Mouse (Mus musculus): ENCODE results near the gene Apex1. TPM values are rescaled to one million over a fixed set of nuclear protein-coding genes. Genes with fewer than 3 reads are reported as not detected.
"Not testable (repeated sequence)": the region's sequence is repeated elsewhere in the genome, so short reads cannot be mapped to it uniquely, and the experiment has no call there.

Gene Apex1
- polyA plus RNA-seq, 1 experiment from 2014 or later = 279 TPM

DNA sequence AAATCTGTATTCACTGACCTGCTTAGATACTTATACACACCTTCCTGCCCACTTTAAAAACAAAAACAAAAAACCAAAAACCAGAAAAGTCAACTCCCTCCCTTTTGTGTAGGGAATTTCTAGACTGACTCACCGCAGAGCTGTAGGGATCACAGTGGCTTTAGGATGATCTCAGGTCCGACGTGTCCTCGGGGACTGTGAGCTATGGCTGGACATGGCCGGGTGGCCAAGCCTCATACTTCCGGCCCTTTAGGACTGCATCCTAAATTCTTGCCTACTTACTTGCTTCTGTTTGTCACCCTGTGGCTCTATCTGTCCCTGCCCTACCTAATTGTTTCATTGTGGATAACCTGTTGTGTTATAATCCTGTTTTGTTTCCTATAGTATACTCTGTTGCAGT is 32.0 kb downstream of the Apex1 start:
- H3K27ac ChIP-seq; H3K27me3 ChIP-seq; H3K36me3 ChIP-seq; H3K9me3 ChIP-seq; H3K4me3 ChIP-seq (replicated peaks); H3K9ac ChIP-seq (replicated peaks); H3K4me1 ChIP-seq (replicated peaks); H3K4me2 ChIP-seq (replicated peaks); ATAC-seq: not testable (repeated sequence)
- WGBS = 78% methylated on average over 6 of the region's 6 CpGs

DNA sequence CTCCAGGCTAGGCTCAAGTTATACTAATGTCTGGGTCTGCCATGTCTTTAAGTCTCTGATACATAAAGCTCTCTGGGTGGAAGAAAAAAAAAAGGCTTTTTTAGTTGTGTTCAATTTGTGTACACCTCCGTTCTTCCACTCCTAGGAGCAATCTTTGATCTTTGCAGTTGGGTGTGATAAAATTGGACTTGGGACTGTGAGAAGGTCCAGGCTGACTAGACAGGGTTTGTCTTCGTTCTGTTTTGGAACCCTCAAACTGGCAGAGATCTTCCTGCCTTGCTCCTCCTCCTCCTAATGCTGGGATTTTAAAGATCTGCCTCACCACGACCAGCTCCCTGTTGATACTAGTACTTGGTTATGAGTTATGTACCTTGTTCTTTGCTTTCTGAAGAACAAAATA is 32.4 kb downstream of the Apex1 start:
- not testable (repeated sequence) for H3K4me3 ChIP-seq (replicated peaks); H3K4me2 ChIP-seq (replicated peaks); H3K9me3 ChIP-seq; H3K9ac ChIP-seq (replicated peaks); H3K27ac ChIP-seq; ATAC-seq; H3K36me3 ChIP-seq; H3K4me1 ChIP-seq (replicated peaks); H3K27me3 ChIP-seq
- 74% methylated on average over 3 of the region's 3 CpGs for WGBS

DNA sequence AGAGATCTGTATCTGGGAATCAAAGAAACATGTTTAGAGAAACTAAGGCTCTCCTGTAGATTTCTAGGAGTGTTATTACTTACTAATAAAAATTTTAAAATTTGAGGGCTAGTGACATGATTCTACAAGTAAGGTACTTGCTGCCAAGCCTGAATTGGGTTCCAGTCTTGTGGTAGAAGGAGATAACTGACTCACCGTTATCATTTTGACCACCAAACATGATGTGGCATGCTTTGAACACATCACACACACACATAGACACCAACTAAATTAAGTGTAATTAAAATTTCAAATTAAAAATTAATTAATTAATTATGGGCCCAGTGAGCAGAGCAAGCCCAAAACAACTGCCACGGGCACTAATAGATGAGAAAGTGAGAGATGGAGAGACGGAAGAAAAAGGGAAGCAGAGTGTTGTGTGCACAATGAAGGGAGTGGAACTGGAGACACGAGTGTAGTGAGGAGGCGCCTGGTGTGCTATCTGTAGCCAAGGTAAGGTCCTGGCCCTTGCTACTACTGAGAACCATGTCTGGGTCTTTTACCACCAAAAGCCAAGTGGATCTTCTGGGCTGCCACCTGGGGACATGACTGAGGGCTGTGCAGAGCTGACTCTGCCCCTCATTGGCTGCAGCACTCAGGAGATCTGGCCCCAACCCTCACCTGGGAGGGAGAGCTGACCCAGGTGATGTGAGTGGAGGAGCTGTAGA is 33.7 kb downstream of the Apex1 start:
- not testable (repeated sequence) for H3K27me3 ChIP-seq; H3K4me2 ChIP-seq (replicated peaks); H3K9ac ChIP-seq (replicated peaks); H3K4me1 ChIP-seq (replicated peaks); H3K27ac ChIP-seq; ATAC-seq; H3K36me3 ChIP-seq; H3K9me3 ChIP-seq; H3K4me3 ChIP-seq (replicated peaks)
- WGBS = 88% methylated on average over 5 of the region's 5 CpGs

DNA sequence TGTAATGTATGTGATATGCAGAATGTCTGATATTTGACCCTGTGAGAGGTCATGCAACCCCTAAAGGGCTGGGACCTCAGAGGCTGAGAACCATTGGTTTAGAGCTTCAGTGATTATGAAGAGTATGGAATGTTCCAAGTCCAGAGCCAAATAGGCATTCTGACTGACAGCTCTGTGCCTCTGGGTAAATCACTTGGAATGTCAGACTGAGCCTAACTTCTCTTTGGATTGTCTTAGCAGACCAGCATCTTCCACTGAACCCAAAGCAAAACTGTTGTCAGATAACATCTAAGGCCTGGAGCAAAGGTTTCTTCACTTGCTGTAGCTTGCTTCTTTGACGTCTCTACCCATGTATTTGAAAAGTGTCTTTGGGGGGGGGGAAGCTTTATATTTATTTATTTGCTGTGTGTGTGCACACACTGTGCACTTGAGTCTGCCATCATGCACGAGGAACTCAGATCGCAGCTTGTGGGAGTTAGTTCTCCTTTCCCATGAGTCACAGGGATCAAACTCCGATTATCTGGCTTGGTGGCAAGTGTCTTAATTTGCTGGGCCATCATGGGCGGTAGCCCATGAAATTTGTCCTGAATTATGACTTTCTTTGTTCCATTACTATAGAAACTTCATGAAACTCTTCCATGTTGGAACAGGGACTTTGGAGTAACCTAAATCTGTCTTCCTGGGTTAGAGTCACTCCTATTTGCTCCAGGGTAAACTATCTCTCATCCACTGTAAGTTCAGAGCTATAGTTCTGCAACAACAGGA is 43.6 kb downstream of the Apex1 start:
- WGBS = 71% methylated on average over 5 of the region's 5 CpGs

DNA sequence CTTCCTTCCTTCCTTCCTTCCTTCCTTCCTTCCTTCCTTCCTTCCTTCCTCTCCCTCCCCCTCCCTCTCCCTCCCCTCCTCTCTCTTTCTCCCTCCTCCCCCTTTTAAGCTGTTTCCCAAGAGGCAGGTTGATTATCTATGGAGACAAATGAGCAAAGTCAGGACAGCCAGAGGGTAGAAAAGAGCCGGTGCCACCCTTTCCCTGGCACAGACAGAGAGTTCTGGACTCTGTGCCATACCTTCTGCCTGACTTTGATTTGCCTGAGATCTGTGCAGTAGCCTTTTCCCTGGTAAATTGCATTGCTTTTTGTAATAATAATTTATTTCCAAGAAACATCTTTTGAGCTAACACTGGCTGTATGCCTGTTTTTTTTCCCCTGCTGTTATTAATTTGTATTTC is 44.3 kb downstream of the Apex1 start:
- Histone ChIP-seq H3K4me1 (replicated peaks) (peaks cover 10% of the 10 kb centered on the region; the same call in 1 of the 2 replicates), H3K9ac (replicated peaks) (no peak overlapping the region), H3K9me3 (no peaks in the 10 kb centered on the region), H3K4me2 (replicated peaks) (peak overlapping the region; percentile 26; the same call in 1 of the 2 replicates), H3K27ac (no peak overlapping the region), H3K27me3 (no peaks in the 10 kb centered on the region), H3K36me3 (no peaks in the 10 kb centered on the region), H3K4me3 (replicated peaks) (no peak overlapping the region)
- 0% methylated on average over 1 of the region's 1 CpGs for WGBS
- no peak for ATAC-seq

More for the DNA sequence above, 43.6 kb downstream of the Apex1 start:
- H3K27ac ChIP-seq = no peak overlapping the region
- no peak overlapping the region for H3K4me3 ChIP-seq (replicated peaks)
- H3K4me2 ChIP-seq (replicated peaks) = no peak overlapping the region
- H3K9ac ChIP-seq (replicated peaks) = no peak overlapping the region
- H3K4me1 ChIP-seq (replicated peaks) = peaks cover 10% of the 10 kb centered on the region; the same call in 1 of the 2 replicates
- no peaks in the 10 kb centered on the region for H3K36me3 ChIP-seq
- H3K9me3 ChIP-seq = no peaks in the 10 kb centered on the region
- no peaks in the 10 kb centered on the region for H3K27me3 ChIP-seq
- no peak for ATAC-seq

DNA sequence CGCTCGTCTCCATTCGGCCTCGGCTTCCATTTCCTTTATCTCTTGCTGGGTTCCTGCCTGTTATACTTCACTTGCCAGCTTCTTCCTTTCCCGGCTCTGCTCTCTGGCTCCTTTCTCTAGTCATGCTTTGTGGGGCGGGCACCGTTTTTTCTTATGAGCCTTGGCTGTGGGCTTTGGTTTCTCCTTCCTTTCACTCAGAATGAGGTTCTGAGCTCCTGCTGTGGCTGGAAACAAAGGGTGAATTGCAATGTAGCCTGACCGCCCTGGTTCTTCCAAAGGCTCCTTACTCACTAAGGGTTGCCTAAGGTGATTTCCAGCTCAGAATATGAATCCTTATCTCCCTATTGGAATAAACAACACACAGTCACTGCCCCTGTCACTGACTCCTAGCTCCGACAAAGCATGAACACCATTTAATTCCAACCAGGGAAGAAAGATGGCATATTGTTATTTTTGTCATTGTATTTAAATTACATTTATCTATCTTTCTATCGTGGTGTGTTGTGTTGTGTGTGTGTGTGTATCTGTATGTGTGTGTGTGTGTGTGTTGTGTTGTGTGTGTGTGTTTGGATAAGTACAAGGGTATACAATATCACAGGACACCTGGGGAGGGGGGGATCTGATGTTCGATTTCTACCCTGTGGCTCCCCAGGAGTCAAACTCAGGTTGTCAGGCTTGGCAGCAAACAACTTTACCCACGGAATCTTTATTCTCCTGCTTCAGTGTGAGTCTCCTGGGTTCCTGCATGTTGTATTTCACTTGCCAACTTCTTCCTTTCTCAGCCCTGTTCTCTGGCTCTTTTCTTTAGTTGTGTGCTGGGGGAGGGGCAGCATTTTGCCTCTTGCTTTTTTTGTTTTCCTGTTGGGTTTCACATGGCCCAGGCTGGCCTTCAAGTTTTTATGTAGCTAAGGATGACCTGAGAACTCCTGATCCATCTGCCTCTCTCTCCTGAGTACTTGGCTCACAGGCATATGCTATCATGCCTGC is 45.1 kb downstream of the Apex1 start:
- H3K27me3 ChIP-seq = no peaks in the 10 kb centered on the region
- 12% methylated on average over 12 of the region's 12 CpGs for WGBS
- no peak overlapping the region; the same call in 1 of the 2 replicates for H3K9ac ChIP-seq (replicated peaks)
- H3K9me3 ChIP-seq = no peaks in the 10 kb centered on the region
- no peaks in the 10 kb centered on the region for H3K36me3 ChIP-seq
- H3K4me2 ChIP-seq (replicated peaks) = peak overlapping the region; percentile 26; the same call in 1 of the 2 replicates
- ATAC-seq = 0 out of 2 replicates have a peak, but pooled peaks have one; percentile 45
- peaks cover 10% of the 10 kb centered on the region; the same call in 1 of the 2 replicates for H3K4me1 ChIP-seq (replicated peaks)
- peak overlapping the region; percentile 69 for H3K27ac ChIP-seq
- no peak overlapping the region for H3K4me3 ChIP-seq (replicated peaks)

DNA sequence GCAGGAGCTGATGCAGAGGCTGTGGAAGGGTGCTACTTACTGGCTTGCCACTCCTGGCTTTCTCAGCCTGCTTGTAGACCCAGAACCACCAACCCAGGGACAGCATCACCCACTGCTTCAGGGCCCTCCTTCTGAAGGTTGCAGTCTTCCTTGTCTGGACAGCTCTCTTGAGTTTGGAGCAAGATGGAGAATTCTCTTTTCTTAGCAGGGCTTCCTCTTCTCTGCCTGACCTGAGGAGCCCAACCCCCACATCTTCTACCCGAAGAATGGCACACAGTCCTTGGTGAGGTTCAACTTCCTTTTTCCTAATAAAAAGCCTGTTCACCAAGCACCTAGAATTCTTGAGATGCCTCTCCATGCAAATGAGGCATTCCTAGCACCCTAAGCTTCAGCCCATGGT is 46.1 kb downstream of the Apex1 start:
- H3K36me3 ChIP-seq = no peaks in the 10 kb centered on the region
- peaks cover 10% of the 10 kb centered on the region; the same call in 1 of the 2 replicates for H3K4me1 ChIP-seq (replicated peaks)
- H3K9ac ChIP-seq (replicated peaks) = no peak overlapping the region
- H3K4me3 ChIP-seq (replicated peaks) = no peak overlapping the region
- H3K27ac ChIP-seq = no peak overlapping the region
- H3K9me3 ChIP-seq = no peaks in the 10 kb centered on the region
- H3K27me3 ChIP-seq = no peaks in the 10 kb centered on the region
- H3K4me2 ChIP-seq (replicated peaks) = no peak overlapping the region
- 100% methylated on average over 1 of the region's 1 CpGs for WGBS
- ATAC-seq = no peak

DNA sequence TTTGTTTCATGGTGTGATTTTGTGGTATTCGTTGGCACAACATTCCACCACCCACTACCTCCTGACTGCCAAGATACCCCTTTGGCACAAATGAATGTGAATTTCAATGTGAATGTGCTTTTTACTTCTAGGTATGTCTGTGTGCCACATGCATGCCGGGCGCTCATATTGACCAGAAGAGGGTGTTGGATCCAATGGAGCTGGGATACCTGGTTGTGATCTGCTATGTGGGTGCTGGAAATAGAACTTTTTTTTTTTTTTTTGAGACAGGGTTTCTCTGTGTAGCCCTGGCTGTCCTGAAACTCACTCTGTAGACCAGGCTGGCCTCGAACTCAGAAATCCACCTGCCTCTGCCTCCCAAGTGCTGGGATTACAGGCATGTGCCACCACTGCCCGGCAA is 48.3 kb downstream of the Apex1 start:
- WGBS = 90% methylated on average over 5 of the region's 5 CpGs
- H3K4me3 ChIP-seq (replicated peaks); H3K27me3 ChIP-seq; H3K36me3 ChIP-seq; H3K4me2 ChIP-seq (replicated peaks); H3K9ac ChIP-seq (replicated peaks); H3K27ac ChIP-seq; H3K9me3 ChIP-seq; ATAC-seq: not testable (repeated sequence)
- peaks cover 17% of the 10 kb centered on the region; the same call in 1 of the 2 replicates for H3K4me1 ChIP-seq (replicated peaks)

DNA sequence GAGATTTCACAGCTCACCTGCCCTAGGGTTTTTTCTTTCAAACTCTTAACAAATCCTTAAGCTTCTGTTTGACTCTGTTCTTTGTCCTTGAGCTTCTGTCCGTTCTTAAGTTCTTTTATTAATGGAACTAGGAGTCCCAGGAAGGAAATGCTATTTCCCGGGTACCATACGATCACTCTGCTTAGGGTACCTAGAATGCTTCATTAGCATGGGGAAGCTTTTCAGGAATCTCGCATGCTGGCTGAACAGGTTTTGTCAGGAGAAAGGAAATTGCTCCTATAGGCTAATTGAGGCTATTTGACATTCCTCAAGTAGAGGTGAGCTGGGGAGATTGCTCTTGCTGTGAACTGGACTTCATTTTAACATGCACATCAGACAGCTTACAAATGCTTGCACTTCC is 48.9 kb downstream of the Apex1 start:
- no peak for ATAC-seq
- no peak overlapping the region for H3K27ac ChIP-seq
- no peaks in the 10 kb centered on the region for H3K27me3 ChIP-seq
- no peak overlapping the region for H3K4me2 ChIP-seq (replicated peaks)
- no peak overlapping the region for H3K4me3 ChIP-seq (replicated peaks)
- 43% methylated on average over 4 of the region's 4 CpGs for WGBS
- H3K9ac ChIP-seq (replicated peaks) = no peak overlapping the region
- H3K36me3 ChIP-seq = no peaks in the 10 kb centered on the region
- H3K4me1 ChIP-seq (replicated peaks) = peaks cover 17% of the 10 kb centered on the region; the same call in 1 of the 2 replicates
- H3K9me3 ChIP-seq = no peaks in the 10 kb centered on the region

DNA sequence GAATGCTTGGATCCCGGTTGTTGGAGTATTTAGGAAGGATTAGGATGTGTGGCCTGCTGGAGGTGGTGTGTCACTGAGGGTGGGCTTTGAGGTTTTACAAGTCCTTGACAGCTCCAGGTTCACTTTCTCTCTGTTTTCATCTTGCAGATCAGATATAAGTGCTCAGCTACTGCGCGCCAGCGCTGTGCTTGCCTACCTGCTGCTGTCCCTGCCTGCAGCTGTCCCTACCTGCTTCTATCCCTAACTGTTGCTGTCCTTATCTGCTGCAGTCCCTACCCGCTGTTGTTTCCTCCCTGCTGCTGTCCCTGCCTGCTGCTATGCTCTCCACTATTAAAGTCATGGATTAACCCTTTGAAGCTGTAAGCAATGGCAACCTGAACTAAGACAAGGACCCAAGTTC is 50.2 kb downstream of the Apex1 start:
- Histone ChIP-seq H3K27me3 (no peaks in the 10 kb centered on the region), H3K9ac (replicated peaks) (no peak overlapping the region), H3K36me3 (no peaks in the 10 kb centered on the region), H3K4me1 (replicated peaks) (peaks cover 8% of the 10 kb centered on the region; the same call in 1 of the 2 replicates), H3K4me3 (replicated peaks) (no peak overlapping the region), H3K9me3 (no peaks in the 10 kb centered on the region), H3K27ac (no peak overlapping the region), H3K4me2 (replicated peaks) (no peak overlapping the region)
- 45% methylated on average over 5 of the region's 5 CpGs for WGBS
- ATAC-seq = no peak

DNA sequence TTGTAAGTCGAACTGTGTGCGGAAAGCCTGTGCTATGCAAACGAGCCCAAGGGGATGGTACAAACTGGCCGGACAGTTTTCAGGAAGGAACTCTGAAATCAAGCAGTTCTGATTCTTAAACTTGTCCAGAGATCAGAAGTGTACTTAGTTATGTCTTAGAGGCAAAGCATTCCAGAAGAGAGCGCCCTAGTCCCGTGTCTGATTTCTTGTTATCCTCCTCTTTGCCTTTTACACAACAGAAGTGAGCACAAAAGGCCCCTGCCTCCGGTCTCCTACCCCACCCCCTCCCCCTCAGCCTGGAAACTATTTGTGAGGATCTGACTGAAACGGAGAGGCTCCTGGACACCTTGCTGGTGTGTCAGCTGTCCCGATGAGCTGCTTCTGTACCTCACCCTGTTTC is 51.9 kb downstream of the Apex1 start:
- H3K27ac ChIP-seq = no peak overlapping the region
- H3K36me3 ChIP-seq = no peaks in the 10 kb centered on the region
- H3K4me3 ChIP-seq (replicated peaks) = no peak overlapping the region
- H3K4me2 ChIP-seq (replicated peaks) = peak overlapping the region; percentile 16
- no peak for ATAC-seq
- H3K27me3 ChIP-seq = no peaks in the 10 kb centered on the region
- peaks cover 7% of the 10 kb centered on the region; the same call in 1 of the 2 replicates for H3K4me1 ChIP-seq (replicated peaks)
- 7% methylated on average over 9 of the region's 9 CpGs for WGBS
- H3K9me3 ChIP-seq = no peaks in the 10 kb centered on the region
- H3K9ac ChIP-seq (replicated peaks) = no peak overlapping the region

Data from midbrain, embryonic 13.5 days (tissue).